Mouse (Mus musculus) C2C12 (cell line): Measurements from ENCODE around the gene Abhd12b.

Source experiments
- CTCF ChIP-seq: IDR thresholded peaks from one replicate; pipeline ENCODE4 v1.5.1; 2011; ENCODE audit not compliant: control insufficient read depth, insufficient read depth, insufficient read length
- USF1 ChIP-seq: IDR thresholded peaks from one replicate; pipeline ENCODE4 v1.6.1; 2011; ENCODE audit warnings: low read depth, mild to moderate bottlenecking, control low read depth, moderate library complexity

GRCm38 (mm10) chr12:70231294-70231693, 77.4 kb downstream of the Abhd12b start, which contains the start of gene Pygl:
- TF ChIP-seq CTCF (no peak), USF1 (no peak)
